Mouse (Mus musculus): ENCODE results near the gene Btbd35f26. TPM values are rescaled to one million over a fixed set of nuclear protein-coding genes. Genes with fewer than 3 reads are reported as not detected.
"Not testable (repeated sequence)": the region's sequence is repeated elsewhere in the genome, so short reads cannot be mapped to it uniquely, and the experiment has no call there.

The Btbd35f26 gene
- total RNA-seq (2014; rRNA removed) = not detected in 2 replicates
- polyA plus RNA-seq (2015; fragmentation: Nextera tagmentation; extraction: Ambion mirVana) = not detected in 2 replicates

DNA sequence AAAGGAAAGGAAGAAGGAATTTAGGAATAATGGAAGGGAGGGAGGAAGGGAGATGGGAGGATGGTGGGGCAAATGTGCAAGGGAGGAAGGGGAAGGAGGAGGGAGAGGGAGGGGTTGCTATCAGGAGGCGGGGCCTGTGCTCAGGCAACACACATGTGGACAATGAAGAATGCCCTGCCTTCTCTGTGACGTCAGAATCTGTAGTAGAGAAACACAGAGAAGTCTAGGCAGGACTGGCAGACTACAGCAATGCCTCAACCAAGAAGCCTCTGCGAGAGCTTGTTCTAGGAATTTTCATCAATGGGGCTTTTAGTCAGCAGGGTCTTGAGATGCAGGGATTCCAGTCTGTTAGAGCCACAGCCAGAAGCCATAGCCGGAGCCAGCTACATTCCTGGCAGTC, at the start of gene Btbd35f26:
Gene Btbd35f26 (plus strand): TSS at position 301 of the 400 bp plus-strand sequence.
- not testable (repeated sequence) for H3K36me3 ChIP-seq (ENCODE audit: insufficient read depth, low read length); DNase-seq (ENCODE audit: low spot score); H3K27me3 ChIP-seq (ENCODE audit: insufficient read depth, low read length); H3K4me3 ChIP-seq (ENCODE audit: low read depth, low read length); H3K4me2 ChIP-seq (ENCODE audit: low read depth, low read length, poor library complexity, severe bottlenecking); H3K9ac ChIP-seq (replicated peaks; ENCODE audit: low read length, poor library complexity, severe bottlenecking); H3K4me1 ChIP-seq (ENCODE audit: insufficient read depth, low read length); ATAC-seq (ENCODE audit: low FRiP score); H3K9me3 ChIP-seq (ENCODE audit: low read length); H3K27ac ChIP-seq (ENCODE audit: low read depth, low read length)
- no CpG with 5 or more reads among the region's 4 CpGs for WGBS

DNA sequence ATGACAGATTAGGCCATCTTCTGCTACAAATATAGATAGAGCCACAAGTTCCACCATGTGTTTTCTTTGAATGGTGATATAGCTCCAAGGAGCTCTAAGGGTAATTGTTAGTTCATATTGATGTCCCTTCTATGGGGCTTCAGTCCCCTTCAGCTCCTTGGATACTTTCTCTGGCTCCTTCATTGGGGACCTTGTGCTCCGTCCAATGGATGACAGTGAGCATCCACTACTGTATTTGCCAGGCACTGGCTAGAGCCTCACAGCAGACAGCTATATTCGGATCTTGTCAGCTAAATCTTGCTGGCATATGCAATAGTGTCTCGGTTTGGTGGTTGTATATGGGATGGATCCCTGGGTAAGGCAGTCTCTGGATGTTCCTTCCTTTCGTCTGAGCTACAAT, 5.7 kb downstream of the Btbd35f26 start:
- 81% methylated on average over 2 of the region's 4 CpGs for WGBS
- H3K9me3 ChIP-seq (ENCODE audit: low read length); H3K4me3 ChIP-seq (ENCODE audit: low read depth, low read length); H3K4me1 ChIP-seq (ENCODE audit: insufficient read depth, low read length); H3K27ac ChIP-seq (ENCODE audit: low read depth, low read length); DNase-seq (ENCODE audit: low spot score); H3K9ac ChIP-seq (replicated peaks; ENCODE audit: low read length, poor library complexity, severe bottlenecking); H3K36me3 ChIP-seq (ENCODE audit: insufficient read depth, low read length); H3K27me3 ChIP-seq (ENCODE audit: insufficient read depth, low read length); H3K4me2 ChIP-seq (ENCODE audit: low read depth, low read length, poor library complexity, severe bottlenecking); ATAC-seq (ENCODE audit: low FRiP score): not testable (repeated sequence)

- H3K36me3 ChIP-seq (ENCODE audit: insufficient read depth, low read length); H3K27me3 ChIP-seq (ENCODE audit: insufficient read depth, low read length); H3K9ac ChIP-seq (replicated peaks; ENCODE audit: low read length, poor library complexity, severe bottlenecking); H3K4me2 ChIP-seq (ENCODE audit: low read depth, low read length, poor library complexity, severe bottlenecking); H3K27ac ChIP-seq (ENCODE audit: low read depth, low read length); H3K4me3 ChIP-seq (ENCODE audit: low read depth, low read length); ATAC-seq (ENCODE audit: low FRiP score); H3K9me3 ChIP-seq (ENCODE audit: low read length); DNase-seq (ENCODE audit: low spot score); H3K4me1 ChIP-seq (ENCODE audit: insufficient read depth, low read length): not testable (repeated sequence)
- no CpG with 5 or more reads among the region's 4 CpGs for WGBS
Measured at GRCm38 (mm10) chrX:31383818-31384217, 47.6 kb downstream of the Btbd35f26 start, which contains the start of gene Btbd35f19. TSS of gene Btbd35f19 (minus strand) at chrX:31383918.

Other genes starting within 250 kb of the Btbd35f26 start
- not detected in 2 replicates for gene Btbd35f29, start 218.8 kb upstream of the Btbd35f26 start, total RNA-seq (2014; rRNA removed)
- not detected in 2 replicates for gene Btbd35f29, start 218.8 kb upstream of the Btbd35f26 start, polyA plus RNA-seq (2015; fragmentation: Nextera tagmentation; extraction: Ambion mirVana)
- not detected in 2 replicates for gene Spin2f, start 82.6 kb upstream of the Btbd35f26 start, total RNA-seq (2014; rRNA removed)
- not detected in 2 replicates for gene Spin2f, start 82.6 kb upstream of the Btbd35f26 start, polyA plus RNA-seq (2015; fragmentation: Nextera tagmentation; extraction: Ambion mirVana)
- not detected in 2 replicates for gene Btbd35f19, start 47.5 kb downstream of the Btbd35f26 start, total RNA-seq (2014; rRNA removed)
- not detected in 2 replicates for gene Btbd35f19, start 47.5 kb downstream of the Btbd35f26 start, polyA plus RNA-seq (2015; fragmentation: Nextera tagmentation; extraction: Ambion mirVana)
- gene Gm21883, start 237.8 kb downstream of the Btbd35f26 start, total RNA-seq (2014; rRNA removed) = not detected in 2 replicates
- not detected in 2 replicates for gene Gm21883, start 237.8 kb downstream of the Btbd35f26 start, polyA plus RNA-seq (2015; fragmentation: Nextera tagmentation; extraction: Ambion mirVana)

Measured in midbrain, postnatal 0 days (tissue).